ENCODE assay signal across 27 mouse cellular contexts in the genomic region with DNA sequence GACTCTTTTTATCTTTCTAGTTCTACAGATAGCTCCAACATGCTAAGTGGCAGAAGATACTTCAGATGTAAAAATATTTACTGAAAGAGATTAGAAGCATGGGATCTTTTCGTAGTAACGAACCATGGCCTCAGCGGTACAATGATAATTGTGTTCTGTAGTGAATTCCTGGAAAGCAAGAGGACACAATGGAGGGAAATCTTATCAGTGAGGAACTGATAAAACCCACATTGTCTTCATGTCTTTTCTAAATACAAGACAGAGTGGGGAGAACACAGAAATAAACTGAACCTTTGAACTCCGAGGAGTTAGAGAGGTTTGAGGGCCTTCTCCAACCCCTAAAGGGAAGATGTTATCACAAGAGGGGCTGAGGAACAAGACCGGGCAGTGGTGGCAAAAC.
DNase-seq lines count a peak whose midpoint lies in the region; ATAC-seq and TF ChIP-seq lines count a peak whose summit lies in the region.
"Had no signal": no experiment of that assay in that cellular context is flagged by ENCODE, and none has a peak within 500 bp of the region (broad histone marks: within the 10 kb centered on the region; RNA-seq: fewer than 3 reads in every experiment).

No protein-coding gene starts in this region.

- H3K4me1 ChIP-seq in heart, embryonic 11.5 days (ENCODE audit: control insufficient read depth, insufficient read depth, low read length) = peaks cover 7% of the 10 kb centered on the region
- H3K4me1 ChIP-seq in heart, embryonic 14.5 days (ENCODE audit: control insufficient read depth in 2 of 2, insufficient read depth in 2 of 2, low read length in 2 of 2) = peaks cover 6 to 13% of the 10 kb centered on the region in 2 experiments
- H3K4me1 ChIP-seq in heart, adult 2 months (ENCODE audit: control insufficient read depth, insufficient read depth, low read length) = peaks cover 1% of the 10 kb centered on the region
- peaks cover 9% of the 10 kb centered on the region for H3K4me1 ChIP-seq in heart, postnatal 0 days (ENCODE audit: control insufficient read depth, insufficient read depth)
- H3K4me1 ChIP-seq: embryonic facial prominence, embryonic 15.5 days had no signal

- WGBS in heart, embryonic 11.5 days (ENCODE audit: insufficient replicate concordance) = 15% methylated on average over 5 of the region's 5 CpGs
- 4% methylated on average over 5 of the region's 5 CpGs for WGBS in heart, embryonic 14.5 days
- WGBS in heart, adult 2 months = 24% methylated on average over 5 of the region's 5 CpGs
- 8% methylated on average over 5 of the region's 5 CpGs for WGBS in heart, postnatal 0 days

- no peak for TF ChIP-seq EP300 in heart, adult 2 months (IDR thresholded peaks at IDR 0.05; ENCODE audit: insufficient read depth, low read depth, low read length)
- no peak for TF ChIP-seq EP300 in heart, postnatal 0 days (IDR thresholded peaks at IDR 0.05; ENCODE audit: low read depth)

- no peaks in the 10 kb centered on the region for H3K27me3 ChIP-seq in heart, embryonic 11.5 days (ENCODE audit: control insufficient read depth, insufficient read depth, low read length)
- H3K27me3 ChIP-seq in heart, embryonic 14.5 days (ENCODE audit: control insufficient read depth, insufficient read depth, low read length) = no peaks in the 10 kb centered on the region
- no peaks in the 10 kb centered on the region for H3K27me3 ChIP-seq in heart, adult 2 months (ENCODE audit: control insufficient read depth, insufficient read depth, low read length)
- no peaks in the 10 kb centered on the region for H3K27me3 ChIP-seq in heart, postnatal 0 days (ENCODE audit: control insufficient read depth, insufficient read depth, low read length)
- H3K27me3 ChIP-seq: embryonic facial prominence, embryonic 12.5 days; embryonic facial prominence, embryonic 15.5 days had no signal

- no peak for TF ChIP-seq POLR2A in heart, adult 2 months (IDR thresholded peaks at IDR 0.05; ENCODE audit: insufficient read depth, low read depth, low read length)

- intact Hi-C loops in heart, postnatal 10 days (cut with DNase I) = no loop called here
- intact Hi-C loops in heart, adult 2 months (cut with DNase I) = no loop called here
- intact Hi-C loops in heart, postnatal 14 days (cut with DNase I) = no loop called here

- H3K79me2 ChIP-seq in heart, adult 2 months (replicated peaks; ENCODE audit: control insufficient read depth, insufficient read depth, low read length) = no peaks in the 10 kb centered on the region

- ATAC-seq in heart, embryonic 11.5 days (replicated peaks; ENCODE audit: insufficient number of reproducible peaks, low FRiP score, low TSS enrichment) = no peak
- peak; percentile 26; the same call in 1 of the 2 replicates for ATAC-seq in heart, embryonic 14.5 days (ENCODE audit: insufficient number of reproducible peaks, insufficient read depth, low FRiP score, low read depth)
- ATAC-seq in heart, postnatal 0 days (ENCODE audit: insufficient read depth, low read depth) = no peak
- ATAC-seq: forebrain, embryonic 14.5 days; forebrain, postnatal 0 days; hindbrain, postnatal 0 days; inflammation-experienced regulatory T-cells, adult 6 months; intestine, embryonic 16.5 days had no signal

- H3K36me3 ChIP-seq in heart, embryonic 11.5 days (ENCODE audit: control insufficient read depth, insufficient read depth, low read length) = no peaks in the 10 kb centered on the region
- H3K36me3 ChIP-seq in heart, embryonic 14.5 days (ENCODE audit: control insufficient read depth, insufficient read depth, low read length) = 0 out of 2 replicates have a peak, but pooled peaks cover 3% of the 10 kb centered on the region
- no peaks in the 10 kb centered on the region; the same call in 1 of the 2 replicates for H3K36me3 ChIP-seq in heart, adult 2 months (ENCODE audit: control insufficient read depth, insufficient read depth, low read length)
- H3K36me3 ChIP-seq in heart, postnatal 0 days (replicated peaks; ENCODE audit: control insufficient read depth, insufficient read depth, low read length) = no peaks in the 10 kb centered on the region
- H3K36me3 ChIP-seq: embryonic facial prominence, embryonic 12.5 days; embryonic facial prominence, embryonic 15.5 days had no signal

- H3K4me3 ChIP-seq in heart, embryonic 11.5 days (ENCODE audit: low read depth, low read length) = no peak overlapping the region
- no peak overlapping the region for H3K4me3 ChIP-seq in heart, embryonic 14.5 days (ENCODE audit: control insufficient read depth in 1 of 2, insufficient read depth in 1 of 2, low read depth in 1 of 2, low read length in 2 of 2)
- H3K4me3 ChIP-seq in heart, adult 2 months = no peak overlapping the region
- no peak overlapping the region for H3K4me3 ChIP-seq in heart, postnatal 0 days (ENCODE audit: low read depth, low read length)
- H3K4me3 ChIP-seq: embryonic facial prominence, embryonic 12.5 days; embryonic facial prominence, embryonic 15.5 days; gastrocnemius, adult 2 months had no signal

- TF ChIP-seq CTCF in heart, adult 2 months (IDR thresholded peaks at IDR 0.05) = no peak
- TF ChIP-seq CTCF in heart, postnatal 0 days (IDR thresholded peaks at IDR 0.05; ENCODE audit: low read depth) = no peak

- H3K9me3 ChIP-seq in heart, embryonic 11.5 days (replicated peaks; ENCODE audit: control insufficient read depth, low read length) = no peaks in the 10 kb centered on the region
- H3K9me3 ChIP-seq in heart, embryonic 14.5 days (ENCODE audit: control insufficient read depth, low read length) = no peaks in the 10 kb centered on the region
- no peaks in the 10 kb centered on the region for H3K9me3 ChIP-seq in heart, postnatal 0 days (replicated peaks; ENCODE audit: control insufficient read depth, low read length)
- H3K9me3 ChIP-seq: embryonic facial prominence, embryonic 12.5 days; embryonic facial prominence, embryonic 15.5 days had no signal

- no peak overlapping the region for H3K9ac ChIP-seq in heart, embryonic 11.5 days (ENCODE audit: low read depth, low read length)
- H3K9ac ChIP-seq in heart, embryonic 14.5 days (ENCODE audit: low read length) = no peak overlapping the region
- no peak overlapping the region for H3K9ac ChIP-seq in heart, adult 2 months (ENCODE audit: low read depth, low read length)
- no peak overlapping the region for H3K9ac ChIP-seq in heart, postnatal 0 days (replicated peaks; ENCODE audit: low read depth, low read length)
- H3K9ac ChIP-seq: embryonic facial prominence, embryonic 12.5 days; embryonic facial prominence, embryonic 15.5 days; forebrain, postnatal 0 days; hindbrain, embryonic 14.5 days had no signal

- DNase-seq in heart, postnatal 10 days = no peak
- DNase-seq in heart, adult 2 months = no peak
- peak; percentile 7 for DNase-seq in heart, postnatal 0 days (ENCODE audit: low spot score)
- DNase-seq in heart, postnatal 14 days = no peak
- peak; percentile 52 for DNase-seq in lung, postnatal 36 days
- DNase-seq in lung, postnatal 4 days = no peak
- DNase-seq: adrenal gland, adult 2 months; adrenal gland, postnatal 14 days; cerebellum, adult 11 months; cerebellum, adult 2 months; cerebellum, adult 9-11 months; cerebellum, postnatal 25 days; forebrain, postnatal 0 days; gastrocnemius, adult 2 months; gastrocnemius, postnatal 14 days; heart, adult 11 months; heart, postnatal 36 days; kidney, adult 18-20 months had no signal

- H3K27ac ChIP-seq in heart, embryonic 11.5 days (ENCODE audit: low read depth, low read length) = no peak overlapping the region
- H3K27ac ChIP-seq in heart, embryonic 14.5 days (replicated peaks in 1 of 2; ENCODE audit: control insufficient read depth in 1 of 2, insufficient read depth in 1 of 2, low read depth in 2 of 2, low read length in 2 of 2) = peak overlapping the region in 1 of 2 experiments; percentile 37; a peak in 1 of 4 replicates
- H3K27ac ChIP-seq in heart, adult 2 months = no peak overlapping the region
- peak overlapping the region; percentile 39; the same call in 1 of the 2 replicates for H3K27ac ChIP-seq in heart, postnatal 0 days (ENCODE audit: low read depth)
- H3K27ac ChIP-seq: embryonic facial prominence, embryonic 12.5 days; embryonic facial prominence, embryonic 15.5 days; gastrocnemius, adult 2 months; hindbrain, embryonic 14.5 days; hindbrain, postnatal 0 days had no signal

- H3K4me2 ChIP-seq in heart, embryonic 11.5 days = peak overlapping the region; percentile 25; the same call in 1 of the 2 replicates
- H3K4me2 ChIP-seq in heart, embryonic 14.5 days (ENCODE audit: low read length) = peak overlapping the region; percentile 21; the same call in 1 of the 2 replicates
- H3K4me2 ChIP-seq in heart, postnatal 0 days (ENCODE audit: low read depth, low read length) = 0 out of 2 replicates have a peak overlapping the region, but pooled peaks have one; percentile 5
- H3K4me2 ChIP-seq: embryonic facial prominence, embryonic 12.5 days; embryonic facial prominence, embryonic 15.5 days; hindbrain, embryonic 14.5 days had no signal

Comparison
In these comparisons a context has a peak if more than half of its experiments do, and no peak if none do; other contexts are left out.
1. DNase-seq: peak in heart, postnatal 0 days (single experiment) and lung, postnatal 36 days (single experiment); none in heart, postnatal 10 days (0 of 2), heart, adult 2 months (0 of 2), heart, postnatal 14 days (0 of 2) and lung, postnatal 4 days (0 of 2).
2. Peak in every context shown above with its lines, with median percentiles within 50 percentile points of each other: H3K4me2 ChIP-seq.